Mouse (Mus musculus): ENCODE results near the gene Atp9a.

The Atp9a gene

GRCm38 (mm10) chr2:168679381-168680199 lies 62.6 kb downstream of the Atp9a start:
- no peak for DNase-seq

GRCm38 (mm10) chr2:168678662-168679294 lies 63.4 kb downstream of the Atp9a start:
- DNase-seq: peak; percentile 65

- DNase-seq: no peak
These were observed 64.6 kb downstream of the Atp9a start for GRCm38 (mm10) chr2:168677650-168678049.

GRCm38 (mm10) chr2:168671724-168672123 lies 70.5 kb downstream of the Atp9a start:
- no peak for DNase-seq

GRCm38 (mm10) chr2:168670241-168670640 lies 72.0 kb downstream of the Atp9a start:
- no peak for DNase-seq

GRCm38 (mm10) chr2:168669762-168670161 lies 72.4 kb downstream of the Atp9a start:
- DNase-seq: no peak

- DNase-seq: no peak
These were observed 74.5 kb downstream of the Atp9a start for GRCm38 (mm10) chr2:168667745-168668144.

GRCm38 (mm10) chr2:168665680-168666079 lies 76.5 kb downstream of the Atp9a start:
- no peak for DNase-seq

GRCm38 (mm10) chr2:168663716-168664115 lies 78.5 kb downstream of the Atp9a start:
- no peak for DNase-seq

- no peak for DNase-seq
These were observed 79.0 kb downstream of the Atp9a start for GRCm38 (mm10) chr2:168663216-168663615.

- DNase-seq: no peak
These were observed 80.4 kb downstream of the Atp9a start for GRCm38 (mm10) chr2:168661802-168662201.

- DNase-seq: no peak
These were observed 81.9 kb downstream of the Atp9a start for GRCm38 (mm10) chr2:168660344-168660743.

GRCm38 (mm10) chr2:168658551-168658950 lies 83.7 kb downstream of the Atp9a start:
- DNase-seq: no peak

- no peak for DNase-seq
These were observed 85.5 kb downstream of the Atp9a start for GRCm38 (mm10) chr2:168656569-168657308.

GRCm38 (mm10) chr2:168654983-168655669 lies 87.1 kb downstream of the Atp9a start:
- DNase-seq: peak; percentile 39

- no peak for DNase-seq
These were observed 87.7 kb downstream of the Atp9a start for GRCm38 (mm10) chr2:168654482-168654881.

- peak; percentile 32 for DNase-seq
These were observed 90.5 kb downstream of the Atp9a start for GRCm38 (mm10) chr2:168651757-168652156.

GRCm38 (mm10) chr2:168648171-168648570 lies 94.0 kb downstream of the Atp9a start:
- no peak for DNase-seq

- no peak for DNase-seq
These were observed 97.4 kb downstream of the Atp9a start for GRCm38 (mm10) chr2:168644855-168645254.

GRCm38 (mm10) chr2:168643524-168644177 lies 98.6 kb downstream of the Atp9a start:
- no peak for DNase-seq

- DNase-seq: no peak
These were observed 100.0 kb downstream of the Atp9a start for GRCm38 (mm10) chr2:168642187-168642586.

- no peak for DNase-seq
These were observed 101.7 kb downstream of the Atp9a start for GRCm38 (mm10) chr2:168640460-168640859.

Measured in right cerebral cortex, postnatal 4 days (tissue).